Mouse (Mus musculus) forebrain, embryonic 14.5 days (tissue): ENCODE data around the gene Pphln1. TPM values are rescaled to one million over a fixed set of nuclear protein-coding genes. Genes with fewer than 3 reads are reported as not detected.
"Not testable (repeated sequence)": the region's sequence is repeated elsewhere in the genome, so short reads cannot be mapped to it uniquely, and the experiment has no call there.

Experiments used
- ATAC-seq: fragments of 200-750 bp; cut with Nextera tagmentation; 2 replicates; pipeline ENCODE4 v1.8.0; 2017; ENCODE audit warnings: mild to moderate bottlenecking, moderate library complexity
- DNase-seq: peaks from one replicate; pipeline ENCODE4 v3.0.0-alpha.2; 2015; ENCODE audit warnings: low spot score
- H3K27ac ChIP-seq: fragments of 300-500 bp; sonication (generic); 2 replicates; pipeline ENCODE4 v1.5.1; 2014; ENCODE audit warnings: low read depth, mild to moderate bottlenecking, control low read depth, low read length, moderate library complexity
- H3K27me3 ChIP-seq: fragments of 300-500 bp; sonication (generic); replicated peaks from 2 replicates; pipeline ENCODE4 v1.6.1; 2014; ENCODE audit warnings: low read length, control low read depth, mixed read lengths; ENCODE audit not compliant: control insufficient read depth, insufficient read depth
- H3K36me3 ChIP-seq: fragments of 300-500 bp; sonication (generic); 2 replicates; pipeline ENCODE4 v1.6.1; 2014; ENCODE audit warnings: low read length, control low read depth; ENCODE audit not compliant: control insufficient read depth, insufficient read depth
- H3K4me1 ChIP-seq: fragments of 300-500 bp; sonication (generic); 2 replicates; pipeline ENCODE4 v1.6.1; 2014; ENCODE audit warnings: antibody characterized with exemption, low read length, control low read depth; ENCODE audit not compliant: control insufficient read depth, insufficient read depth
- H3K4me2 ChIP-seq: fragments of 300-500 bp; sonication (generic); 2 replicates; pipeline ENCODE4 v1.6.1; 2014; ENCODE audit warnings: mild to moderate bottlenecking, control low read depth, low read length
- H3K4me3 ChIP-seq: fragments of 300-500 bp; sonication (generic); 2 replicates; pipeline ENCODE4 v1.5.1; 2014; ENCODE audit warnings: low read depth, low read length, control low read depth
- H3K9ac ChIP-seq: fragments of 300-500 bp; sonication (generic); 2 replicates; pipeline ENCODE4 v1.6.1; 2014; ENCODE audit warnings: mild to moderate bottlenecking, low read length, control low read depth, moderate library complexity
- H3K9me3 ChIP-seq: fragments of 300-500 bp; sonication (generic); replicated peaks from 2 replicates; pipeline ENCODE4 v1.6.1; 2016; ENCODE audit warnings: low read length, control low read depth, mixed read lengths; ENCODE audit not compliant: control insufficient read depth
- WGBS: fragments of 180-500 bp; shearing (Covaris S2); extraction: QIAGEN DNeasy Blood & Tissue Kit; methylation state at CpG from one replicate; pipeline ENCODE4 v1.1.7; 2014; 5-methylcytosine and 5-hydroxymethylcytosine counted together
- polyA plus RNA-seq: library from polyadenylated mRNA; unstranded; fragments of >200 nt; fragmentation: Nextera tagmentation; extraction: Ambion mirVana; gene quantifications from 2 replicates; pipeline ENCODE4 v1.2.1, GENCODE M21; 2014

Pphln1 gene
- 29.3 and 31.2 TPM in 2 replicates for polyA plus RNA-seq

- H3K36me3 ChIP-seq, result peaks cover 19% of the 10 kb centered on the region
- H3K4me2 ChIP-seq, result peak within 1 kb of the TSS; percentile 78
- WGBS, result under 1% methylated on average over 87 of the region's 100 CpGs
- H3K4me1 ChIP-seq, result peaks cover 18% of the 10 kb centered on the region
- H3K9ac ChIP-seq, result peak within 1 kb of the TSS; percentile 95
- H3K9me3 ChIP-seq, result no peaks in the 10 kb centered on the region
- no peaks in the 10 kb centered on the region for H3K27me3 ChIP-seq
- peak within 1 kb of the TSS; percentile 95 for H3K4me3 ChIP-seq
- ATAC-seq (peak; percentile 96), DNase-seq (peak; percentile 93)
- peak within 1 kb of the TSS; percentile 82 for H3K27ac ChIP-seq
These were observed at the start of gene Pphln1, which contains the start of gene Zcrb1 for GRCm38 (mm10) chr15:93397826-93398698. Gene Pphln1 (plus strand): TSS chr15:93398350. Gene Zcrb1 (minus strand): TSS chr15:93398334.

- Histone ChIP-seq H3K9ac (no peak overlapping the region), H3K27me3 (no peaks in the 10 kb centered on the region), H3K27ac (no peak overlapping the region), H3K36me3 (no peaks in the 10 kb centered on the region), H3K9me3 (no peaks in the 10 kb centered on the region), H3K4me1 (no peaks in the 10 kb centered on the region), H3K4me2 (no peak overlapping the region), H3K4me3 (no peak overlapping the region)
- WGBS, result 92% methylated on average over 18 of the region's 19 CpGs
- DNase-seq (no peak), ATAC-seq (no peak)
These were observed 39.6 kb upstream of the Pphln1 start for GRCm38 (mm10) chr15:93358346-93359095.

GRCm38 (mm10) chr15:93365561-93365960 lies 32.6 kb upstream of the Pphln1 start:
- Histone ChIP-seq H3K4me3 (no peak overlapping the region), H3K4me1 (no peaks in the 10 kb centered on the region), H3K27ac (no peak overlapping the region), H3K27me3 (no peaks in the 10 kb centered on the region), H3K36me3 (no peaks in the 10 kb centered on the region), H3K9me3 (no peaks in the 10 kb centered on the region), H3K4me2 (no peak overlapping the region), H3K9ac (no peak overlapping the region)
- WGBS, result 91% methylated on average over 6 of the region's 6 CpGs
- ATAC-seq (no peak), DNase-seq (no peak)

- no peaks in the 10 kb centered on the region for H3K36me3 ChIP-seq
These were observed 29.6 kb upstream of the Pphln1 start for GRCm38 (mm10) chr15:93368558-93368957.

DNA sequence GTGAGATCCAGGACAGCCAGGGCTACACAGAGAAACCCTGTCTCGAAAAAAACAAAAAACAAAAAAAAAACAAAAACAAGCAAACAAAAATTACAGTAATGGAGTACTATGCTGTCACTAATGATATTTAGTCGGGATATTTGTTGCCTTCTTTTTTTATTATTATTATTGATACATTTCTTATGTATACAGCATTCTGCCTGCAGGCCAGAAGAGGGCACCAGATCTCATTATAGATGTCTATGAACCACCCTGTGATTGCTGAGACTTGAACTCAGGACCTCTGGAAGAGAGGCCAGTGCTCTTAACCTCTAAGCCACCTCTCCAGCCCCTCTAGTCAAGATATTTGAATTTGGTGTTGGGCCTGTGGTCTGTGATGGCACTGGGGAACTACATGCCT lies 26.3 kb upstream of the Pphln1 start:
- H3K36me3 ChIP-seq, result no peaks in the 10 kb centered on the region
- no peak overlapping the region for H3K4me3 ChIP-seq
- no peak for DNase-seq
- no peaks in the 10 kb centered on the region for H3K27me3 ChIP-seq
- H3K4me2 ChIP-seq, result no peak overlapping the region
- H3K4me1 ChIP-seq, result no peaks in the 10 kb centered on the region
- H3K9me3 ChIP-seq, result no peaks in the 10 kb centered on the region
- H3K27ac ChIP-seq, result no peak overlapping the region
- H3K9ac ChIP-seq, result no peak overlapping the region
- ATAC-seq, result no peak
- 89% methylated on average over 2 of the region's 2 CpGs for WGBS

More at GRCm38 (mm10) chr15:93368558-93368957, 29.6 kb upstream of the Pphln1 start:
- Histone ChIP-seq H3K9ac (no peak overlapping the region), H3K4me2 (no peak overlapping the region), H3K4me3 (no peak overlapping the region), H3K4me1 (no peaks in the 10 kb centered on the region), H3K27me3 (no peaks in the 10 kb centered on the region), H3K9me3 (no peaks in the 10 kb centered on the region), H3K27ac (no peak overlapping the region)
- ATAC-seq, result no peak
- WGBS, result 82% methylated on average over 9 of the region's 9 CpGs
- DNase-seq, result no peak

GRCm38 (mm10) chr15:93372525-93373119 lies 25.5 kb upstream of the Pphln1 start:
- not testable (repeated sequence) for H3K36me3 ChIP-seq, H3K4me1 ChIP-seq, H3K4me3 ChIP-seq, H3K9me3 ChIP-seq, DNase-seq, H3K4me2 ChIP-seq, H3K27me3 ChIP-seq, ATAC-seq, H3K27ac ChIP-seq, H3K9ac ChIP-seq

DNA sequence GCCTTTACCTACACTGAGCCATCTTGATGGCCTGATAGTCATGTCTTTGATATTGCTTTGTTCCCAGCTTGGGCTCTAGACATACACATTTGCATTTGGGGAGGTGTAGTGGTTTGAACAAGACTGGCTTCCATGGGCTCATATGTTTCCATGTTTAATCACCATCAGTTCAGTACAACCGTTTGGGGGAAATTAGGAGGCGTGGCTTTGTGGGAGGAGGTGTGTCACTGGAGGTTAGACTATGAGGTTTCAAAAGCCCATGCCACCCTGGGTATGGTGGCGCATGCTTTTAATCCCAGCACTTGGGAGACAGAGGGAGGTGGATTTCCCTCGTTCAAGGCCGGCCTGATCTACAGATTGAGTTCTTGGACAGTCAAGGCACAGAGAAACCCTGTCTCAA lies 22.5 kb upstream of the Pphln1 start:
- no peak overlapping the region for H3K9ac ChIP-seq
- H3K4me3 ChIP-seq, result no peak overlapping the region
- H3K36me3 ChIP-seq, result no peaks in the 10 kb centered on the region
- H3K4me2 ChIP-seq, result no peak overlapping the region
- no peaks in the 10 kb centered on the region for H3K4me1 ChIP-seq
- no peak for DNase-seq
- H3K27ac ChIP-seq, result no peak overlapping the region
- no peaks in the 10 kb centered on the region for H3K9me3 ChIP-seq
- no peaks in the 10 kb centered on the region for H3K27me3 ChIP-seq
- ATAC-seq, result no peak
- 87% methylated on average over 5 of the region's 5 CpGs for WGBS

- Histone ChIP-seq H3K9me3 (no peaks in the 10 kb centered on the region), H3K4me3 (no peak overlapping the region), H3K36me3 (no peaks in the 10 kb centered on the region), H3K9ac (no peak overlapping the region), H3K27ac (no peak overlapping the region), H3K4me1 (no peaks in the 10 kb centered on the region), H3K4me2 (no peak overlapping the region), H3K27me3 (no peaks in the 10 kb centered on the region)
- ATAC-seq (no peak), DNase-seq (no peak)
- WGBS, result 74% methylated on average over 3 of the region's 3 CpGs
These were observed 19.0 kb upstream of the Pphln1 start for GRCm38 (mm10) chr15:93379177-93379576.
